Mouse (Mus musculus): ENCODE measurements around the gene Gm38655. TPM values are rescaled to one million over a fixed set of nuclear protein-coding genes. Genes with fewer than 3 reads are reported as not detected.
"Not testable (repeated sequence)": the region's sequence is repeated elsewhere in the genome, so short reads cannot be mapped to it uniquely, and the experiment has no call there.

Gene Gm38655
- 5.8 and 6.0 TPM in 2 replicates for polyA plus RNA-seq (2015; fragmentation: Nextera tagmentation; extraction: Ambion mirVana)

GRCm38 (mm10) chr17:25175411-25175810, at the start of gene Gm38655:
TSS of gene Gm38655 (minus strand) at chr17:25175471.
- H3K27me3 ChIP-seq (ENCODE audit: control insufficient read depth, insufficient read depth, low read length) = no peaks in the 10 kb centered on the region
- H3K4me3 ChIP-seq (ENCODE audit: low read depth, low read length) = no peak within 1 kb of the TSS
- H3K9ac ChIP-seq (ENCODE audit: low read length) = peak within 1 kb of the TSS; percentile 13; the same call in 1 of the 2 replicates
- H3K4me1 ChIP-seq (replicated peaks; ENCODE audit: control insufficient read depth, insufficient read depth) = no peaks in the 10 kb centered on the region
- no peak for TF ChIP-seq CTCF (IDR thresholded peaks at IDR 0.05; ENCODE audit: low read depth)
- no peak for TF ChIP-seq EP300 (optimal IDR thresholded peaks at IDR 0.05)
- peak within 1 kb of the TSS; percentile 58; the same call in 1 of the 2 replicates for H3K27ac ChIP-seq (replicated peaks)
- H3K4me2 ChIP-seq (replicated peaks; ENCODE audit: low read depth) = peak within 1 kb of the TSS; percentile 37
- 55% methylated on average over 9 of the region's 9 CpGs for WGBS
- H3K9me3 ChIP-seq (ENCODE audit: control insufficient read depth, low read length) = no peaks in the 10 kb centered on the region
- DNase-seq (ENCODE audit: low spot score) (peak; percentile 90), ATAC-seq (ENCODE audit: low FRiP score, low TSS enrichment) (peak; percentile 86)
- no peaks in the 10 kb centered on the region for H3K36me3 ChIP-seq (ENCODE audit: control insufficient read depth, insufficient read depth, low read length)

- H3K36me3 ChIP-seq (ENCODE audit: control insufficient read depth, insufficient read depth, low read length) = no peaks in the 10 kb centered on the region
- H3K4me3 ChIP-seq (ENCODE audit: low read depth, low read length) = no peak overlapping the region
- no peak overlapping the region for H3K4me2 ChIP-seq (replicated peaks; ENCODE audit: low read depth)
- H3K9ac ChIP-seq (ENCODE audit: low read length) = no peak overlapping the region
- no peak for TF ChIP-seq CTCF (IDR thresholded peaks at IDR 0.05; ENCODE audit: low read depth)
- no peak for TF ChIP-seq EP300 (optimal IDR thresholded peaks at IDR 0.05)
- H3K27me3 ChIP-seq (ENCODE audit: control insufficient read depth, insufficient read depth, low read length) = no peaks in the 10 kb centered on the region
- peaks cover 3% of the 10 kb centered on the region; the same call in 1 of the 2 replicates for H3K4me1 ChIP-seq (replicated peaks; ENCODE audit: control insufficient read depth, insufficient read depth)
- 86% methylated on average over 7 of the region's 7 CpGs for WGBS
- no peak for DNase-seq (ENCODE audit: low spot score)
- no peak overlapping the region for H3K27ac ChIP-seq (replicated peaks)
- ATAC-seq (ENCODE audit: low FRiP score, low TSS enrichment) = no peak
- no peaks in the 10 kb centered on the region for H3K9me3 ChIP-seq (ENCODE audit: control insufficient read depth, low read length)
These were observed 49.4 kb upstream of the Gm38655 start for GRCm38 (mm10) chr17:25224586-25225222.

- Histone ChIP-seq H3K36me3 (ENCODE audit: control insufficient read depth, insufficient read depth, low read length) (peaks cover 3% of the 10 kb centered on the region; the same call in 1 of the 2 replicates), H3K4me3 (ENCODE audit: low read depth, low read length) (peak overlapping the region; percentile 17; the same call in 1 of the 2 replicates), H3K4me1 (replicated peaks; ENCODE audit: control insufficient read depth, insufficient read depth) (peaks cover 3% of the 10 kb centered on the region; the same call in 1 of the 2 replicates), H3K4me2 (replicated peaks; ENCODE audit: low read depth) (peak overlapping the region; percentile 41), H3K27me3 (ENCODE audit: control insufficient read depth, insufficient read depth, low read length) (no peaks in the 10 kb centered on the region), H3K9ac (ENCODE audit: low read length) (peak overlapping the region; percentile 50; the same call in 1 of the 2 replicates), H3K27ac (replicated peaks) (peak overlapping the region; percentile 50), H3K9me3 (ENCODE audit: control insufficient read depth, low read length) (no peaks in the 10 kb centered on the region)
- ATAC-seq (ENCODE audit: low FRiP score, low TSS enrichment) = no peak
- DNase-seq (ENCODE audit: low spot score) = no peak
- TF ChIP-seq CTCF (IDR thresholded peaks at IDR 0.05; ENCODE audit: low read depth) (no peak), EP300 (optimal IDR thresholded peaks at IDR 0.05) (no peak)
- WGBS = 42% methylated on average over 6 of the region's 6 CpGs
These were observed 47.8 kb upstream of the Gm38655 start for GRCm38 (mm10) chr17:25222951-25223601.

GRCm38 (mm10) chr17:25222504-25222940, 47.3 kb upstream of the Gm38655 start:
- not testable (repeated sequence) for DNase-seq (ENCODE audit: low spot score); H3K9me3 ChIP-seq (ENCODE audit: control insufficient read depth, low read length); H3K4me1 ChIP-seq (replicated peaks; ENCODE audit: control insufficient read depth, insufficient read depth); H3K27me3 ChIP-seq (ENCODE audit: control insufficient read depth, insufficient read depth, low read length); H3K36me3 ChIP-seq (ENCODE audit: control insufficient read depth, insufficient read depth, low read length)
- 23% methylated on average over 14 of the region's 28 CpGs for WGBS
- peak; percentile 90 for ATAC-seq (ENCODE audit: low FRiP score, low TSS enrichment)
- peak overlapping the region; percentile 50; the same call in 1 of the 2 replicates for H3K9ac ChIP-seq (ENCODE audit: low read length)
- H3K4me3 ChIP-seq (ENCODE audit: low read depth, low read length) = peak overlapping the region; percentile 17; the same call in 1 of the 2 replicates
- peak overlapping the region; percentile 50; the same call in 1 of the 2 replicates for H3K27ac ChIP-seq (replicated peaks)
- peak overlapping the region; percentile 70 for H3K4me2 ChIP-seq (replicated peaks; ENCODE audit: low read depth)

DNA sequence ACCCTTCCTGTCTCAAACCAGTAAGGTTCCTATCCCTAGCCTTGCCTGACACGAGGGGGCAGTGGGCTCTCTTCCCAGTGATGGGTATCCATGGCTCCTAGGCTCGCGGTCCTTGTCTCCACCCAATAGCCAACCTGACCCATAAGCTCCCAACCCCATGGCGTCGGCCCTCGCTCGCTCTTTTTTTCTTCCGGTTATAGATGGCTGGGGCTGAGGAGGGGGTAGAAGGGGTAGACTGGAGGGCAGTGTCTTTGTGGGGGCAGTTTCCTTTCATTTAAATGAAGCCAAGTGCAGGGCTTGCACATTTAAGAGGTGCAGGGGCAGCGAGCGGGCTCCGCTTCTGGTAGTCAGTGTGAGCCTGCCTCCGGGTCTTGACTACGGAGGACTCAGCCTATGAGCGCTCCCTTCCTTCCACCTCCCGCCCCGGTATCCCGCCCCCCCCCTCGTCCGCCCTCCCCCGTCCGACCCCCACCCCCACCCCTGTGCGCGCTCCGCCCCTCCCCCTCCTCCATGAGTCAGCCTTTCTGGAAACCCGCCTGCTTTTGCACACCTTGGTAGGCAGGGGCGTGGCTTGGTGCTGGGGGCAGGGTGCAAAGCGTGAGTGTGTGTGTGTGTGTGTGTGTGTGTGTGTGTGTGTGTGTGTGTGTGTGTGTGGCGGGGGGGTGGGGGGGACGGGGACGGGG, 46.7 kb upstream of the Gm38655 start:
- no peaks in the 10 kb centered on the region for H3K9me3 ChIP-seq (ENCODE audit: control insufficient read depth, low read length)
- peaks cover 3% of the 10 kb centered on the region; the same call in 1 of the 2 replicates for H3K36me3 ChIP-seq (ENCODE audit: control insufficient read depth, insufficient read depth, low read length)
- peak overlapping the region; percentile 47 for H3K9ac ChIP-seq (ENCODE audit: low read length)
- 5% methylated on average over 18 of the region's 30 CpGs for WGBS
- peak overlapping the region; percentile 36 for H3K4me3 ChIP-seq (ENCODE audit: low read depth, low read length)
- TF ChIP-seq EP300 (optimal IDR thresholded peaks at IDR 0.05) = no peak
- TF ChIP-seq CTCF (IDR thresholded peaks at IDR 0.05; ENCODE audit: low read depth) = peak; percentile 19; the same call in 1 of the 2 replicates
- peak overlapping the region; percentile 70 for H3K4me2 ChIP-seq (replicated peaks; ENCODE audit: low read depth)
- H3K27me3 ChIP-seq (ENCODE audit: control insufficient read depth, insufficient read depth, low read length) = no peaks in the 10 kb centered on the region
- DNase-seq (ENCODE audit: low spot score) = peak; percentile 85
- peak; percentile 80 for ATAC-seq (ENCODE audit: low FRiP score, low TSS enrichment)
- peaks cover 3% of the 10 kb centered on the region; the same call in 1 of the 2 replicates for H3K4me1 ChIP-seq (replicated peaks; ENCODE audit: control insufficient read depth, insufficient read depth)
- peak overlapping the region; percentile 41; the same call in 1 of the 2 replicates for H3K27ac ChIP-seq (replicated peaks)

Measured in stomach, postnatal 0 days (tissue).